Mouse (Mus musculus) midbrain, embryonic 10.5 days (tissue): ENCODE measurements around the gene Lsm10. TPM values are rescaled to one million over a fixed set of nuclear protein-coding genes. Genes with fewer than 3 reads are reported as not detected.
"Not testable (repeated sequence)": the region's sequence is repeated elsewhere in the genome, so short reads cannot be mapped to it uniquely, and the experiment has no call there.

Experiments used
- DNase-seq: peaks from one replicate; pipeline ENCODE4 v3.0.0-alpha.2; 2017; ENCODE audit warnings: low spot score
- H3K27ac ChIP-seq: fragments of 300-500 bp; sonication (generic); replicated peaks from 2 replicates; pipeline ENCODE4 v1.5.1; 2016; ENCODE audit warnings: mild to moderate bottlenecking
- H3K27me3 ChIP-seq: fragments of 300-500 bp; sonication (generic); 2 replicates; pipeline ENCODE4 v1.6.1; 2016; ENCODE audit warnings: low read depth, mild to moderate bottlenecking; ENCODE audit not compliant: poor library complexity, severe bottlenecking
- H3K36me3 ChIP-seq: fragments of 300-500 bp; sonication (generic); 2 replicates; pipeline ENCODE4 v1.6.1; 2016; ENCODE audit warnings: mild to moderate bottlenecking, moderate library complexity
- H3K4me1 ChIP-seq: fragments of 300-500 bp; sonication (generic); 2 replicates; pipeline ENCODE4 v1.6.1; 2016
- H3K4me3 ChIP-seq: fragments of 300-500 bp; sonication (generic); 2 replicates; pipeline ENCODE4 v1.5.1; 2016; ENCODE audit warnings: mild to moderate bottlenecking, moderate library complexity
- H3K9me3 ChIP-seq: fragments of 300-500 bp; sonication (generic); replicated peaks from 2 replicates; pipeline ENCODE4 v1.6.1; 2016; ENCODE audit warnings: mild to moderate bottlenecking
- WGBS: fragments of 180-500 bp; shearing (Covaris S2); methylation state at CpG from one replicate; pipeline ENCODE4 v1.1.7; 2016; 5-methylcytosine and 5-hydroxymethylcytosine counted together
- polyA plus RNA-seq: library from polyadenylated mRNA; unstranded; fragments of >200 nt; fragmentation: Nextera tagmentation; extraction: Ambion mirVana; gene quantifications from 2 replicates; pipeline ENCODE4 v1.2.1, GENCODE M21; 2016

Gene Lsm10
- polyA plus RNA-seq, 1 experiment from 2014 or later: 48.6 TPM

DNA sequence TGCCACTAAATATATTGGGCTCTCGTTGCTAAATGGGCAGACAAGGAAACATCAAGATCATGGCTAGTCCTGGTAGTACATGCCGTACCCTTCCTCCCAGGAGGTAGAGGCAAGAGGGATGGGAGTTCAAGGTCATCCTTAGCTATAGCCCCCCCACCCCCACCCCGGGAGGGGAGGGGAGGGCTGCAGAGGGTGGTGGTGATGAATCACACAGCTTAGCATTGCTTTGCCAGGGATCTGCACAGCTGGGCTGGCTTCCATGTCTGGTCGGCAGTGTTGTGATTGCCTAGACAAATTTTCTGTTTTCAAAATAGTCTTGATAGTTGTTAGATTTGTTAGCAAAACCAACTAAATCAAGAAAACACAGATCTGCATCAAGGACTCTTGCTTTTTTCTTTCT is 17.2 kb upstream of the Lsm10 start:
- 84% methylated on average over 4 of the region's 4 CpGs for WGBS
- Histone ChIP-seq H3K27ac (no peak overlapping the region), H3K4me3 (no peak overlapping the region), H3K4me1 (no peaks in the 10 kb centered on the region), H3K36me3 (peaks cover 41% of the 10 kb centered on the region), H3K9me3 (no peaks in the 10 kb centered on the region), H3K27me3 (no peaks in the 10 kb centered on the region)
- DNase-seq: no peak

DNA sequence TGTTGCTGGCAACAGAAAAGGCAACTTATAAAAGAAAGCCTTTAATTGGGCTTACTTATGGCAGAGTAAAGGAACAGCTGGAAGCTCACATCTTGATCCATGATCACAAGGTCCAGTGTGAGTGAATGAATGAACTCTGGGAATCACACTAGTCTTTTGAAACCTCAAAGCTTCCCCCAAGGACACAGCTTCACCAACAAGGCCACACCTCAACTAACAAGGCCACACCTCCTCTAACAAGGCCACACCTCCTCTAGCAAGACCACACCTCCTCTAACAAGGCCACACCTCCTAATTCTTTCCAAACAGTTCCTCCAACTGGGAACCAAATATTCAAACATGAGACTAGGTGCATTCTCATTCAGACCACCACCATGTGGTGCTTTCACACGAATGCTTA is 14.8 kb upstream of the Lsm10 start:
- H3K4me3 ChIP-seq: no peak overlapping the region
- no peaks in the 10 kb centered on the region for H3K9me3 ChIP-seq
- no peaks in the 10 kb centered on the region for H3K4me1 ChIP-seq
- H3K27ac ChIP-seq: no peak overlapping the region
- no peak for DNase-seq
- H3K36me3 ChIP-seq: peaks cover 31% of the 10 kb centered on the region
- no peaks in the 10 kb centered on the region for H3K27me3 ChIP-seq
- WGBS: 96% methylated on average over 1 of the region's 1 CpGs

DNA sequence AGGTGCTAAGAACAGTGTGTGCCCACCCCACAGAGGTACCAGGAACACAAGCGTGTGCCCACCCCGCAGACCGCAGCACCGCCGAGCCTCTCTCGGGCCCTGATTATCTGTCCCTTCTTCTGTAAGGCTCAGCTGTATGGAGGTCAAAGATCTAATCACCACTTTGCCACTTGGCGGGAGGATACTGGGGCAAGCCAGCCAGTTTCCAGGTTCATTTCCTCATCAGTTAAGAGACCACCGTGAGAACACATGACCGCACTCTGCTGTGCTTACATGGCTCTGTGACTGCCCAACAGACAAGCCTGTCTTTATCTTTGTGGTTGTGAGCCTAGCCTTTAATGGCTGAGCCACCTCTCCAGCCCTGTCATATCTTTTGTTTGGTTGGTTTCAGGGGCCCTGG is 13.4 kb upstream of the Lsm10 start:
- H3K27me3 ChIP-seq: no peaks in the 10 kb centered on the region
- 96% methylated on average over 9 of the region's 9 CpGs for WGBS

DNA sequence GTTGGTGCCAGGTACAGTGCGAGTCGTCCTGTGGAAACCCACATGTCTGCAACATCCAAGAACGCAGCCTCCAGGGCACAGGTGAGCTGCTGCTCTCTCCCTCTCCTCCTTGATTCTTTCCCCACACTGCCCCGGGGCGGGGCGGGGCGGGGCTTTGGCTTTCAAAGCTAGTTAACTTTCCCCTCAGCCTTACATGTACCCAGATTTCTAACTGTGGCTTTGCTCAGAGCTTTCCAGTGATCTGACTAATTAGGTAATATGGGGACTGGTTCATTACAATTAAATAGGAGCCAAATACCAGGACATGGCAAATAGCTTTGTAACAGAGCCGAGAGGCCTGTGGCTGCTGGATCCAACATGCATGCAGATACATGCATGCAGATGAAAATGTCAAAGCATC is 12.0 kb upstream of the Lsm10 start:
- H3K36me3 ChIP-seq: peaks cover 38% of the 10 kb centered on the region
- H3K9me3 ChIP-seq: no peaks in the 10 kb centered on the region
- 77% methylated on average over 8 of the region's 8 CpGs for WGBS
- DNase-seq: no peak
- H3K4me1 ChIP-seq: no peaks in the 10 kb centered on the region
- H3K27me3 ChIP-seq: no peaks in the 10 kb centered on the region
- no peak overlapping the region for H3K27ac ChIP-seq
- H3K4me3 ChIP-seq: no peak overlapping the region

More for the DNA sequence above, 13.4 kb upstream of the Lsm10 start:
- Histone ChIP-seq H3K27ac (no peak overlapping the region), H3K36me3 (peaks cover 31% of the 10 kb centered on the region), H3K9me3 (no peaks in the 10 kb centered on the region), H3K4me3 (no peak overlapping the region), H3K4me1 (no peaks in the 10 kb centered on the region)
- no peak for DNase-seq

DNA sequence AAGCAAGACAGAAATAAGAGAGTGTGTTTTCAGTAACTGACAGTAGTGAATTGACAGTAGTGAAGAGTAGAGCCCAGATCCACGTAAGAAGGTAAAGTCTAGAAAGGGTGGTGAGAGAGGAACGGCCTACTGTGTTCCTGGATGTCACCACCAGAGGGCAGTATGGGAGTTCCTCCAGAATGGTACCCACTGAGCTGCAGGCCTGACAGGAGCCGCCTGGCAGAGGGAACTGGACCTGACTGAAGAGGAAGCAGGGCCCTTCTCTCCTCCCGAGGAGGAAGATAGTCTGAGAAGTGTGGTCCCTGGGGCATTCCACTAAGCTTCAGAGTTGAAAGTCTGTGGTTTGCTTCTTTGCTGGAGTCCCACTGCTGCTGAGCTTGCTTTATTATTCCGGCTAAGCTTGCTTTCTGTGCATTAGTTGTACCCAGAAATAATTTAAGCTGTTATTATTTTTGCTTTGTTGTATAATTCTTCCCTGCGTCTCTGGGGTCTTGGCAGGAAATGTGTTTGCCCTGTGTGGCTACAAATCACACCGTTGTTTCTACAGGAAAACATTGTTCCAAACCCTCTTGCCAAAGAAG is 10.3 kb upstream of the Lsm10 start:
- Histone ChIP-seq H3K9me3 (no peaks in the 10 kb centered on the region), H3K4me1 (no peaks in the 10 kb centered on the region), H3K27me3 (no peaks in the 10 kb centered on the region), H3K4me3 (no peak overlapping the region), H3K27ac (no peak overlapping the region), H3K36me3 (peaks cover 31% of the 10 kb centered on the region)
- 35% methylated on average over 7 of the region's 7 CpGs for WGBS
- DNase-seq: peak; percentile 79

DNA sequence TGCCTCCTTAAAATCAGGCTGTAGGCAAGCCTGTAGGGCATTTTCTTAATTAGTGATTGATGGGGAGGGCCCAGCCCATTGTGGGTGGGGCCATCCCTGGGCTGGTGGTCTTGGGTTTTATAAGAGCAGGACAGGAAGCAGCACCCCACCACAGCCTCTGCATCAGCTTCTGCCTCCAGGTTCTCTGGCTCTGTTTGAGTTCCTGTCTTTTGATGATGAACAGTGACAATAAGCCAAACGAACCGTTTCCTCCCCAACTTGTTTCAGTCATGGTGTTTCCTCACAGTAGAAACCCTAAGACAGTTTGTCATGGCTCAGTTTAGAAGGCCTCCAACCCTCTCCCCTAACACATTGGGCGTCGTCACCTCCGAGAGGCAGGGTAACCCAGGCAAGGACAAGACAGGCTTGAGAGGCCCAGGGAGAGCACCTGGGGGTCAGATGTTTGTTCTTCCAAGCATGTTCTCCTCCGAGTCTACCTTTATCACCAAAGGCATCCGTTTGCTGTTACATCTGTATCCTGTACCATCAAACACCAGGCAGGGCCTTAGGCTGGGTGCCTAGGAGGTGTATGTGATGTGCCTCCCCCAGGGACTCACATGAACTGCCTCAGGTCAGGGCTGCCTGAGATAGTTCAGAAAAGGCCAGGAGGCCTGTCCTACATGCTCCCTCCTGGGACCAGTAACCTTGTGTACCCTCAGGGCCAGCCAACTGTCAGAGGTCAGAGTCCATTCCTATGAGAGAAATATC is 6.1 kb upstream of the Lsm10 start:
- H3K36me3 ChIP-seq: 0 out of 2 replicates have a peak, but pooled peaks cover 8% of the 10 kb centered on the region
- H3K9me3 ChIP-seq: no peaks in the 10 kb centered on the region
- 88% methylated on average over 7 of the region's 7 CpGs for WGBS
- no peak overlapping the region for H3K27ac ChIP-seq
- no peaks in the 10 kb centered on the region for H3K4me1 ChIP-seq
- no peak overlapping the region for H3K4me3 ChIP-seq
- H3K27me3 ChIP-seq: no peaks in the 10 kb centered on the region
- no peak for DNase-seq

DNA sequence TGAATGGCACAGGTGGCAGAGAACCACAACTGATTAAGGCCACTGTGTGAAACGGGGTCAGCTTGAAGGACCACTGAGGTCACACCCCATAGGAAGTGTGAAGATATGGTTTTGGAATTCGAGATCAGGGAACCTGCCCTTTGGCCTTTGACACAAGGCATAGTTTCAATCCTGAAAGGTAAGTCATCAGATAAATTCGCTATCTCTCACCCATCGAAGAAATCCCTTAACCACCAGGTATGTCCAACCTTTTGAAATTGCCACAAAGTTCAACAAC is 5.6 kb upstream of the Lsm10 start:
- Histone ChIP-seq H3K4me1 (no peaks in the 10 kb centered on the region), H3K4me3 (no peak overlapping the region), H3K27ac (no peak overlapping the region), H3K36me3 (0 out of 2 replicates have a peak, but pooled peaks cover 8% of the 10 kb centered on the region), H3K27me3 (no peaks in the 10 kb centered on the region), H3K9me3 (no peaks in the 10 kb centered on the region)
- DNase-seq: no peak
- WGBS: 81% methylated on average over 4 of the region's 4 CpGs

DNA sequence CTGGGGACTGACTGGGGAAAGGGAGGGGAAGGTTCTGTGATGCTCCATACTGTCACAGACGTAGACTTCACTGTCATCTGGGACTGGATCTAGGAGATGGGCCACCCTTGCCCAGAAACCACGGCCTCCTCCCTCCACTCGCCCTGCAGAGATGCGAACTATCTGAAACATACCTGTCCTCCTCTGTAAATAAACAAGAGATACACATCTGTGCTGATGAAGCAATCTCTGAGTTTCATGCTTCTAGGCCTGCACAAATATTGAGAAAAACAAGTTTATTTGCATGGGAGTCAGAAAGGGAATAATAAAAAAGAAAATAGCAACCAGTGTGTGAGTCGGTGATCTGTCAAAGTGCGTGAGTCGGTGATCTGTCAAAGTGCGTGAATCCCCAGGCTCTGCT is 4.5 kb upstream of the Lsm10 start:
- H3K27me3 ChIP-seq: no peaks in the 10 kb centered on the region
- DNase-seq: no peak
- no peak overlapping the region for H3K4me3 ChIP-seq
- H3K27ac ChIP-seq: no peak overlapping the region
- H3K9me3 ChIP-seq: no peaks in the 10 kb centered on the region
- H3K36me3 ChIP-seq: 0 out of 2 replicates have a peak, but pooled peaks cover 8% of the 10 kb centered on the region
- whole genome bisulfite sequencing: 86% methylated on average over 8 of the region's 8 CpGs
- H3K4me1 ChIP-seq: peaks cover 5% of the 10 kb centered on the region

DNA sequence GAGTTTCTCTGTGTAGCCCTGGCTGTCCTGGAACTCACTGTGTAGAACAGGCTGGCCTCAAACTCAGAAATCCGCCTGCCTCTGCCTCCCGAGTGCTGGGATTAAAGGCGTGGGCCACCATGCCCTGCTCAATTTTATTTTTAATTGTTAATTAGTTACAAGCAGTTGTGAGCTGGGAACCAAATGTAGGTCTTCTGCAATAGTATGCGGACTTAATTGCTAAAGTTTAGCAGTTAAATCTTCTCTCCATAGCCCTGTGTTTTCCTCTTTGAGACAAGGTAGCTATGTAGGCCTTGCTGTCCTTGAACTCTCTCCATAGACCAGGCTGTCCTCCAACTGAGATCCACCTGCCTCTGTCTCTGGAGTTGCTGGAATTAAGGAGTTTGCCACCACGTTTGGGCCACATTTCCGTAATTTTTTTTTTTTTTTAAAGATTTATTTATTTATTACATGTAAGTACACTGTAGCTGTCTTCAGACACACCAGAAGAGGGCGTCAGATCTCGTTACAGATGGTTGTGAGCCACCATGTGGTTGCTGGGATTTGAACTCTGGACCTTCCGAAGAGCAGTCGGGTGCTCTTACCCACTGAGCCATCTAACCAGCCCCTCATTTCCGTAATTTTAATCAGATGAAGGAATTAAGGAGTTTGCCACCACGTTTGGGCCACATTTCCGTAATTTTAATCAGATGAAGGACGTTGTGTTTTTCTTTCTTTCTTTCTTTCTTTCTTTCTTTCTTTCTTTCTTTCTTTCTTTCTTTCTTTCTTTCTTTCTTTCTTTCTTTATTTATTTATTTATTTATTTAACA is 597 bp upstream of the Lsm10 start:
- Histone ChIP-seq H3K4me3 (peak overlapping the region; percentile 72), H3K27ac (peak overlapping the region; percentile 90), H3K4me1 (peaks cover 18% of the 10 kb centered on the region), H3K36me3 (peaks cover 25% of the 10 kb centered on the region)
- not testable (repeated sequence) for H3K9me3 ChIP-seq, H3K27me3 ChIP-seq, DNase-seq
- WGBS: 59% methylated on average over 14 of the region's 14 CpGs

DNA sequence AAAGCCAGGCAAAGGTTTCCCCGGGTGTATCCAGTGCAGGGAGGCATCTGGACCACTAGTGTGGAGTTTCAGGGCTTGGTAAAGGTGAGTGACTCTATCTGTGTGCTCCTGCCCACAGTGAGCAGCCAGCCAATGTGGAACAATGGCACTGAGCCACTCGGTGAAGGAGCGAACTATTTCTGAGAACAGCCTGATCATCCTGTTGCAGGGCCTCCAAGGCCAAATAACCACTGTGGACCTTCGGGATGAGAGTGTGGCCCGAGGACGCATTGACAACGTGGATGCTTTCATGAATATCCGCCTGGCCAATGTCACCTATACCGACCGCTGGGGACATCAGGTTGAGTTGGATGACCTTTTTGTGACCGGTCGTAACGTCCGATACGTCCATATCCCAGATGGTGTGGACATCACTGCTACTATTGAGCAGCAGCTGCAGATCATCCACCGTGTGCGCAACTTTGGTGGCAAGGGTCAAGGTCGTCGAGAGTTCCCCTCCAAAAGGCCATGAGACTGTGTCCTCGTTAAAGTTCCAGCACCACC is 1.4 kb downstream of the Lsm10 start:
- peak overlapping the region; percentile 72; the same call in 1 of the 2 replicates for H3K4me3 ChIP-seq

DNA sequence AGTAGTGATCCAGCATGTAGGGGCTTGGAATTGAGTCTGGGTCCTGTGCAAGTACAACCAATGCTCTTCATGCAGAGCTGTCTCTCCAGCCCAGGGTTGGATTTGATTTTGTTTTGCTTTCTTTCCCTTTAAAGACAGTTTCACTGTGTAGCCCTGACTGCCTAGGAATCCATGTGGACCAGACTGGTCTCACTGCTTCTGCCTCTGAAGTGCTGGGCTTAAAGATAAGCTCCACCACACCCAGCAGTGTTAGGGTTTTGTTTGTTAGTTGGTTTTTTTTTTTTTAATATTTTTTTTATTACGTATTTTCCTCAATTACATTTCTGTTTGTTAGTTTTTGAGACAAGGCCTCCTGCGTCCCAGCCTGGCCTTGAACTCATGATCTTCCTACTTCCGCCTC is 2.9 kb downstream of the Lsm10 start:
- H3K36me3 ChIP-seq: peaks cover 26% of the 10 kb centered on the region
- peaks cover 43% of the 10 kb centered on the region for H3K4me1 ChIP-seq
- 88% methylated on average over 3 of the region's 3 CpGs for WGBS
- no peak overlapping the region for H3K27ac ChIP-seq
- no peak overlapping the region for H3K4me3 ChIP-seq
- no peaks in the 10 kb centered on the region for H3K9me3 ChIP-seq
- DNase-seq: no peak
- H3K27me3 ChIP-seq: no peaks in the 10 kb centered on the region

More for the DNA sequence above, 1.4 kb downstream of the Lsm10 start:
- DNase-seq: no peak
- WGBS: 96% methylated on average over 20 of the region's 20 CpGs
- Histone ChIP-seq H3K27ac (no peak overlapping the region), H3K4me1 (peaks cover 27% of the 10 kb centered on the region), H3K36me3 (peaks cover 26% of the 10 kb centered on the region), H3K27me3 (no peaks in the 10 kb centered on the region), H3K9me3 (no peaks in the 10 kb centered on the region)

DNA sequence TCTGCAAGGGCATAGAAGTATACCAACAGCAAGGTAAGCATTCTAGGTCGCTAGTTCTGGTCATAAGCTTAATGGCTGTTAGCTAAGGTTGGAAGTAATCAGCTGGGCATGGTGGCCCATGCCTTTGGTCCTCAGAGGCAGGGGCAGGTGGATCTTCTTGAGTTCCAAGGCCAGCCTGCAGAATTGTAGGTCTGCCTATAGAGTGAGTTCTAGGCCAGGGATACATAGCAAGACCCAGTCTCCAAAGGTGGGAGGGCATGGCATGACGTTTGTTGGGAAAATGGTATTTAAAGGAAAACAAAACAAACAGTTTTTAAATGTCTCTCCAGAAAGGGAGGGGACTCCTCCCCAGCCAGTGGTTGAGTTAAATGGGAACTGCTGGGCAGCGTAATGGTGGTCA is 4.3 kb downstream of the Lsm10 start:
- no peak for DNase-seq
- 85% methylated on average over 3 of the region's 3 CpGs for WGBS
- no peaks in the 10 kb centered on the region for H3K27me3 ChIP-seq
- no peak overlapping the region for H3K4me3 ChIP-seq
- no peaks in the 10 kb centered on the region for H3K9me3 ChIP-seq
- peaks cover 26% of the 10 kb centered on the region for H3K36me3 ChIP-seq
- H3K27ac ChIP-seq: no peak overlapping the region
- H3K4me1 ChIP-seq: peaks cover 57% of the 10 kb centered on the region
